Mouse (Mus musculus) megakaryocyte progenitor cell, adult 5-6 weeks (primary cell): ENCODE results near the gene Myo9b. TPM values are rescaled to one million over a fixed set of nuclear protein-coding genes. Genes with fewer than 3 reads are reported as not detected.

ENCODE experiments used
- ATAC-seq: replicated peaks from 2 replicates; pipeline ENCODE4 v1.8.0; 2016; ENCODE audit warnings: mild to moderate bottlenecking, moderate TSS enrichment, inconsistent platforms; ENCODE audit not compliant: poor library complexity
- total RNA-seq, 2 experiments: library from RNA; stranded (forward) in 1 of 2; stranded (reverse) in 1 of 2; fragments of 157-497, 149-512 nt in 1 of 2; fragments of 200-1000 nt in 1 of 2; gene quantifications; 2 replicates each; pipeline versions ENCODE4 v1.2.3 to v1.2.4; 2015 to 2017

Myo9b gene
- total RNA-seq, 2 experiments from 2014 or later: 29.4 to 48.7 TPM

DNA sequence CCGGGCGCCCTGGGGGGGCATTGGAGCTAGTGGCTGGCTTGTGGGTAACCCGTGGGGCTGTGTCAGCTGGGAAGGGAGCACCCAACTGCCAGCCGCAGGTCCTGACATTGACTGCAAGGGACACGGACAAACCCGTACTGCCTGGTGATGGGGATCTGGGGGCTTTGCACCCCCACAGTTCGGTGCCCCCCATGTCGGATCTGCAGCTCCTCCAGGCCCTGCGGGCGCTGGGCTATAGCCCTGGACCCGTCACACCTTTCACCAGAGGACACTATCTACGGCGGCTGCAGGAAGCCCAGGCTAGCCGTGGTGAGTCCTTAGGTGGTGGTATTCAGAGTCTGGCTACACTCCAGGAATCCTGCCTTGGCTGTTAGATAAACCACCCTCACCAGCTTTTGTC lies 134.9 kb downstream of the Myo9b start:
- no peak for ATAC-seq

DNA sequence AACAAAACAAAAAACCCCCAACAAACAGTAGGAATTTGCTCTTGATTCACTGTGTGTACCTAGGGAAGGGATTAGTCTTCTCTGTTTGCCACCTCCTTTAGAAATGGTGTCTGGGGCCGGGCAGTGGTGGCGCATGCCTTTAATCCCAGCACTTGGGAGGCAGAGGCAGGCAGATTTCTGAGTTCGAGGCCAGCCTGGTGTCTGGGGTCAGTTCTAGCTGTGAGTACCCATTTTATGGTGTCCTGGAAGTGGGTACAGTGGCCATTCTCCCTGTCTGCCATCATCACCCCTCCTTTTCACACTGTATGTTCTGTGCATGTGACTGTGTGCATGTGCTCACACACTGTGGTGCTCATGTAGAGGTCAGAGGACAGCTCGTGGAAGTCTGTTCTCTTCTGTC lies 135.7 kb downstream of the Myo9b start:
- no peak for ATAC-seq

Other genes with a start within 250 kb of the Myo9b start
- 24.9 and 25.4 TPM in 2 replicates for gene Haus8, start 220 bp downstream of the Myo9b start, total RNA-seq (2015)
- 62.8 and 66.7 TPM in 2 replicates for gene Haus8, start 220 bp downstream of the Myo9b start, total RNA-seq (2017)
- 107 and 116 TPM in 2 replicates for gene Use1, start 94.1 kb downstream of the Myo9b start, total RNA-seq (2015)
- 153 and 165 TPM in 2 replicates for gene Use1, start 94.1 kb downstream of the Myo9b start, total RNA-seq (2017)
- 6.3 and 8.0 TPM in 2 replicates for gene Ocel1, start 98.6 kb downstream of the Myo9b start, total RNA-seq (2015)
- gene Ocel1, start 98.6 kb downstream of the Myo9b start, total RNA-seq (2017): 11.1 and 11.7 TPM in 2 replicates
- gene Nr2f6, start 109.2 kb downstream of the Myo9b start, total RNA-seq (2015): 3.6 and 7.6 TPM in 2 replicates
- 4.3 and 5.6 TPM in 2 replicates for gene Nr2f6, start 109.2 kb downstream of the Myo9b start, total RNA-seq (2017)
- not detected in 2 replicates for gene Ushbp1, start 123.1 kb downstream of the Myo9b start, total RNA-seq (2015)
- not detected in 2 replicates for gene Ushbp1, start 123.1 kb downstream of the Myo9b start, total RNA-seq (2017)
- gene Babam1, start 124.1 kb downstream of the Myo9b start, total RNA-seq (2015): 51.8 and 76.5 TPM in 2 replicates
- gene Babam1, start 124.1 kb downstream of the Myo9b start, total RNA-seq (2017): 93.7 and 122 TPM in 2 replicates
- gene Ankle1, start 133.3 kb downstream of the Myo9b start, total RNA-seq (2015): 13.6 and 19.8 TPM in 2 replicates
- gene Ankle1, start 133.3 kb downstream of the Myo9b start, total RNA-seq (2017): 14.2 and 14.3 TPM in 2 replicates
- gene Abhd8, start 190.9 kb downstream of the Myo9b start, total RNA-seq (2015): 2.3 and 3.1 TPM in 2 replicates
- gene Abhd8, start 190.9 kb downstream of the Myo9b start, total RNA-seq (2017): 8.2 and 8.3 TPM in 2 replicates
- gene Mrpl34, start 192.2 kb downstream of the Myo9b start, total RNA-seq (2015): 60.0 and 66.1 TPM in 2 replicates
- gene Mrpl34, start 192.2 kb downstream of the Myo9b start, total RNA-seq (2017): 50.2 and 53.6 TPM in 2 replicates
- gene Dda1, start 196.5 kb downstream of the Myo9b start, total RNA-seq (2015): 32.3 and 37.0 TPM in 2 replicates
- gene Dda1, start 196.5 kb downstream of the Myo9b start, total RNA-seq (2017): 14.1 and 14.7 TPM in 2 replicates
- 0.22 and 0.64 TPM in 2 replicates for gene Ano8, start 213.2 kb downstream of the Myo9b start, total RNA-seq (2015)
- gene Ano8, start 213.2 kb downstream of the Myo9b start, total RNA-seq (2017): 3.1 and 3.6 TPM in 2 replicates
- gene Gtpbp3, start 215.4 kb downstream of the Myo9b start, total RNA-seq (2015): 5.9 TPM in 2 replicates
- 23.4 and 26.5 TPM in 2 replicates for gene Gtpbp3, start 215.4 kb downstream of the Myo9b start, total RNA-seq (2017)
- 0.67 and 0.76 TPM in 2 replicates for gene Plvap, start 239.0 kb downstream of the Myo9b start, total RNA-seq (2015)
- 0.71 and 2.7 TPM in 2 replicates for gene Plvap, start 239.0 kb downstream of the Myo9b start, total RNA-seq (2017)